Mouse (Mus musculus) CH12.LX (cell line): ENCODE data around the gene Sult1c2. TPM values are rescaled to one million over a fixed set of nuclear protein-coding genes. Genes with fewer than 3 reads are reported as not detected.
A peak's percentile ranks its signal among the peaks of the same experiment; 100 is the strongest.
"Not testable (repeated sequence)": the region's sequence is repeated elsewhere in the genome, so short reads cannot be mapped to it uniquely, and the experiment has no call there.

ENCODE experiments used
- DNase-seq: peaks from one replicate; pipeline ENCODE4 v3.0.0-alpha.2; 2013; ENCODE audit errors: extremely low read depth
- H3K27ac ChIP-seq: 2 replicates; pipeline ENCODE4 v1.5.1; 2012; ENCODE audit warnings: low read depth, mild to moderate bottlenecking, control low read depth, moderate library complexity; ENCODE audit not compliant: insufficient read depth
- H3K27me3 ChIP-seq: replicated peaks from 2 replicates; pipeline ENCODE3; 2012; ENCODE audit warnings: inconsistent platforms
- H3K36me3 ChIP-seq, 2 experiments: replicated peaks in 1 of 2; 2 replicates each; pipeline versions ENCODE3 to v1.6.1; 2012; ENCODE audit warnings: inconsistent platforms in 1 of 2, low read length in 1 of 2, mild to moderate bottlenecking in 1 of 2, mixed read lengths in 1 of 2, moderate library complexity in 1 of 2; ENCODE audit not compliant: control insufficient read depth in 1 of 2, insufficient read depth in 1 of 2
- H3K4me1 ChIP-seq, 2 experiments: 2 replicates each; pipeline ENCODE4 v1.6.1; 2012; ENCODE audit warnings: inconsistent platforms in 1 of 2, moderate library complexity in 1 of 2; ENCODE audit not compliant: insufficient read depth in 2 of 2, control insufficient read depth in 1 of 2
- H3K4me2 ChIP-seq: 2 replicates; pipeline ENCODE4 v1.6.1; 2012; ENCODE audit warnings: low read depth, mild to moderate bottlenecking, control low read depth; ENCODE audit not compliant: poor library complexity, insufficient read depth, severe bottlenecking
- H3K4me3 ChIP-seq, 3 experiments: fragments of 150-350 bp in 1 of 3; sonication (generic) in 1 of 3; replicated peaks in 1 of 3; 2 replicates each; pipeline versions ENCODE3 to v1.5.1; 2011 to 2012; ENCODE audit warnings: low read depth in 2 of 3, low read length in 2 of 3, mild to moderate bottlenecking in 2 of 3, moderate library complexity in 2 of 3, control low read depth in 1 of 3, improper control_type of control experiment in 1 of 3, inconsistent platforms in 1 of 3, mixed read lengths in 1 of 3; ENCODE audit not compliant: poor library complexity in 1 of 3
- H3K79me2 ChIP-seq: replicated peaks from 2 replicates; pipeline ENCODE4 v1.6.1; 2012; ENCODE audit warnings: mild to moderate bottlenecking, moderate library complexity; ENCODE audit not compliant: control insufficient read depth, poor library complexity, insufficient read depth, severe bottlenecking; ENCODE audit errors: extremely low read depth
- H3K9ac ChIP-seq: 2 replicates; pipeline ENCODE4 v1.6.1; 2012; ENCODE audit warnings: low read depth, mild to moderate bottlenecking, control low read depth, moderate library complexity; ENCODE audit not compliant: insufficient read depth
- H3K9me3 ChIP-seq: replicated peaks from 2 replicates; pipeline ENCODE3; 2012; ENCODE audit warnings: low read length, inconsistent platforms, mixed read lengths
- BHLHE40 ChIP-seq: IDR thresholded peaks from 2 replicates; pipeline ENCODE4 v1.6.1; 2011; ENCODE audit warnings: mild to moderate bottlenecking, low read depth, low read length, improper control_type of control experiment
- CHD1 ChIP-seq: IDR thresholded peaks from 2 replicates; pipeline ENCODE4 v1.6.1; 2012; ENCODE audit warnings: low read depth, low read length, improper control_type of control experiment, inconsistent platforms
- CTCF ChIP-seq, 2 experiments: IDR thresholded peaks in 1 of 2; conservative IDR thresholded peaks in 1 of 2; 2 replicates each; pipeline ENCODE4 v1.5.1; 2011 to 2012; ENCODE audit warnings: low read depth in 2 of 2, low read length in 2 of 2, improper control_type of control experiment in 1 of 2, inconsistent platforms in 1 of 2, mild to moderate bottlenecking in 1 of 2, moderate library complexity in 1 of 2
- ELF1 ChIP-seq: IDR thresholded peaks from 2 replicates; pipeline ENCODE4 v1.6.1; 2014; ENCODE audit warnings: low read depth, mild to moderate bottlenecking, inconsistent platforms, low read length, improper control_type of control experiment
- EP300 ChIP-seq: IDR thresholded peaks from 2 replicates; pipeline ENCODE4 v1.6.1; 2011; ENCODE audit warnings: low read length, improper control_type of control experiment
- ETS1 ChIP-seq: conservative IDR thresholded peaks from 2 replicates; pipeline ENCODE4 v1.6.1; 2012; ENCODE audit warnings: low read depth, mild to moderate bottlenecking, inconsistent platforms, low read length, improper control_type of control experiment, moderate library complexity
- MEF2A ChIP-seq: IDR thresholded peaks from 2 replicates; pipeline ENCODE4 v1.6.1; 2014; ENCODE audit warnings: low read depth, mild to moderate bottlenecking, inconsistent platforms, low read length, improper control_type of control experiment, borderline replicate concordance
- RAD21 ChIP-seq: IDR thresholded peaks from 2 replicates; pipeline ENCODE4 v1.6.1; 2011; ENCODE audit warnings: low read depth, mild to moderate bottlenecking, low read length, improper control_type of control experiment, moderate library complexity
- SMC3 ChIP-seq: IDR thresholded peaks from 2 replicates; pipeline ENCODE4 v1.6.1; 2011; ENCODE audit warnings: low read depth, low read length, improper control_type of control experiment
- TCF12 ChIP-seq: IDR thresholded peaks from 2 replicates; pipeline ENCODE4 v1.6.1; 2014; ENCODE audit warnings: low read depth, mild to moderate bottlenecking, inconsistent platforms, low read length, improper control_type of control experiment
- USF2 ChIP-seq: conservative IDR thresholded peaks from 2 replicates; pipeline ENCODE4 v1.6.1; 2011; ENCODE audit warnings: low read depth, low read length, improper control_type of control experiment
- ZC3H11A ChIP-seq: IDR thresholded peaks from 2 replicates; pipeline ENCODE4 v1.6.1; 2012; ENCODE audit warnings: low read depth, mild to moderate bottlenecking, inconsistent platforms, low read length, improper control_type of control experiment
- ZNF384 ChIP-seq: IDR thresholded peaks from 2 replicates; pipeline ENCODE4 v1.6.1; 2012; ENCODE audit warnings: low read depth, low read length, improper control_type of control experiment, inconsistent platforms
- dilution Hi-C: fragments of 300-500 bp; cut with MboI; formaldehyde crosslinking; loops from 2 replicates; pipeline ENCODE4 v1.14.3; 2020; ENCODE audit warnings: low sequenced_read_pairs; ENCODE audit not compliant: extremely low pct_unique_long_range_greater_than_20kb, extremely low pct_ligation_motif_present
- in situ Hi-C: fragments of 300-500 bp; cut with MboI; formaldehyde crosslinking; loops from 3 replicates; pipeline ENCODE4 v1.14.3; 2019; ENCODE audit warnings: low sequenced_read_pairs, low pct_ligation_motif_present, low pct_unique_long_range_greater_than_20kb, mixed read lengths
- polyA plus RNA-seq: library from polyadenylated mRNA; unstranded; fragments of >175 nt; gene quantifications from 2 replicates; pipeline ENCODE4 v1.2.1, GENCODE M21; 2012; ENCODE audit warnings: low read depth; ENCODE audit not compliant: insufficient read length
- total RNA-seq, 2 experiments: library from RNA; depleted of rRNA; stranded (reverse); fragments of 300-350 nt in 1 of 2; fragments of >200 nt in 1 of 2; gene quantifications; 2 replicates each; pipeline ENCODE4 v1.2.3; 2012 to 2014

The Sult1c2 gene
- total and polyA plus RNA-seq, 3 experiments, result not detected

- Histone ChIP-seq H3K79me2 (no peaks in the 10 kb centered on the region), H3K27me3 (no peaks in the 10 kb centered on the region), H3K4me3 (no peak overlapping the region), H3K4me1 (no peaks in the 10 kb centered on the region), H3K4me2 (no peak overlapping the region), H3K36me3 (no peaks in the 10 kb centered on the region), H3K9ac (no peak overlapping the region), H3K9me3 (no peaks in the 10 kb centered on the region), H3K27ac (no peak overlapping the region)
- TF ChIP-seq MEF2A (no peak), CHD1 (no peak)
- in situ Hi-C loops, result no loop called here
- DNase-seq, result no peak
- dilution Hi-C loops, result no loop called here
These were observed 8.9 kb upstream of the Sult1c2 start for GRCm38 (mm10) chr17:53854992-53855391.

GRCm38 (mm10) chr17:53845796-53846195 lies 343 bp downstream of the Sult1c2 start:
- DNase-seq, result no peak
- no peak for TF ChIP-seq ELF1
- TF ChIP-seq CTCF (conservative IDR thresholded peaks at IDR 0.05 in 1 of 2, IDR thresholded peaks at IDR 0.05 in 1 of 2; ENCODE audit: low read depth in 2 of 2, low read length in 2 of 2), result no peak
- TF ChIP-seq ZC3H11A, result no peak
- no peak for TF ChIP-seq ZNF384
- TF ChIP-seq USF2, result no peak
- no peak for TF ChIP-seq EP300
- no peak for TF ChIP-seq BHLHE40
- TF ChIP-seq ETS1, result no peak
- in situ Hi-C loops (loop anchor here (25.0 kb wide), 2 partner anchors 308 to 433 kb away; partner anchors contain the start of gene Pp2d1), dilution Hi-C loops (no loop called here)
- H3K79me2 ChIP-seq, result no peaks in the 10 kb centered on the region
- no peak overlapping the region for H3K27ac ChIP-seq
- no peaks in the 10 kb centered on the region for H3K36me3 ChIP-seq
- H3K9ac ChIP-seq, result no peak overlapping the region
- H3K4me1 ChIP-seq, result no peaks in the 10 kb centered on the region
- no peaks in the 10 kb centered on the region for H3K27me3 ChIP-seq
- H3K4me2 ChIP-seq, result no peak overlapping the region
- H3K9me3 ChIP-seq, result no peaks in the 10 kb centered on the region
- H3K4me3 ChIP-seq, result no peak overlapping the region

- no peaks in the 10 kb centered on the region for H3K79me2 ChIP-seq
- TF ChIP-seq SMC3 (peak; percentile 56), TCF12 (no peak), CTCF (conservative IDR thresholded peaks at IDR 0.05 in 1 of 2, IDR thresholded peaks at IDR 0.05 in 1 of 2; ENCODE audit: low read depth in 2 of 2, low read length in 2 of 2) (peak; percentile 65 to 66), RAD21 (peak; percentile 64)
- peak; percentile 20 for DNase-seq
- H3K9ac ChIP-seq, result no peak overlapping the region
- no peaks in the 10 kb centered on the region for H3K4me1 ChIP-seq
- H3K36me3 ChIP-seq, result no peaks in the 10 kb centered on the region
- no peak overlapping the region for H3K27ac ChIP-seq
- dilution Hi-C loops (no loop called here), in situ Hi-C loops (loop anchor here (25.0 kb wide), 2 partner anchors 296 to 421 kb away; partner anchors contain the start of gene Pp2d1)
- H3K9me3 ChIP-seq, result no peaks in the 10 kb centered on the region
- H3K4me3 ChIP-seq, result no peak overlapping the region
- H3K27me3 ChIP-seq, result no peaks in the 10 kb centered on the region
- H3K4me2 ChIP-seq, result no peak overlapping the region
These were observed 12.8 kb downstream of the Sult1c2 start for GRCm38 (mm10) chr17:53833366-53833765.

- dilution Hi-C loops, H3K4me2 ChIP-seq, H3K4me3 ChIP-seq, H3K27ac ChIP-seq, H3K9me3 ChIP-seq, H3K79me2 ChIP-seq, in situ Hi-C loops, H3K27me3 ChIP-seq, H3K36me3 ChIP-seq, DNase-seq, H3K9ac ChIP-seq, H3K4me1 ChIP-seq: not testable (repeated sequence)
These were observed 42.2 kb downstream of the Sult1c2 start for GRCm38 (mm10) chr17:53803974-53804373.
